Mouse (Mus musculus) ES-Bruce4 (cell line): Measurements from ENCODE around the gene Ccdc170. TPM values are rescaled to one million over a fixed set of nuclear protein-coding genes. Genes with fewer than 3 reads are reported as not detected.

Experiments used
- H3K27ac ChIP-seq: 2 replicates; pipeline ENCODE4 v1.5.1; 2012; ENCODE audit warnings: low read length, inconsistent platforms; ENCODE audit not compliant: insufficient read depth
- H3K27me3 ChIP-seq: 2 replicates; pipeline ENCODE4 v1.6.1; 2012; ENCODE audit warnings: mild to moderate bottlenecking, low read length, inconsistent platforms; ENCODE audit not compliant: control insufficient read depth, poor library complexity, insufficient read depth, severe bottlenecking
- H3K36me3 ChIP-seq: 2 replicates; pipeline ENCODE4 v1.6.1; 2012; ENCODE audit warnings: inconsistent platforms, mild to moderate bottlenecking, low read length, moderate library complexity; ENCODE audit not compliant: control insufficient read depth, poor library complexity, insufficient read depth, severe bottlenecking
- H3K4me1 ChIP-seq: one replicate; pipeline ENCODE4 v1.8.1; 2011; ENCODE audit warnings: low read length; ENCODE audit not compliant: control insufficient read depth, insufficient read depth
- H3K4me3 ChIP-seq: 2 replicates; pipeline ENCODE4 v1.5.1; 2011; ENCODE audit warnings: low read depth, mild to moderate bottlenecking, low read length
- H3K9ac ChIP-seq: 2 replicates; pipeline ENCODE4 v1.6.1; 2012; ENCODE audit warnings: low read depth, mild to moderate bottlenecking, inconsistent platforms; ENCODE audit not compliant: poor library complexity, severe bottlenecking
- H3K9me3 ChIP-seq: replicated peaks from 2 replicates; pipeline ENCODE4 v1.6.1; 2012; ENCODE audit warnings: mild to moderate bottlenecking, low read length, inconsistent platforms; ENCODE audit not compliant: control insufficient read depth, poor library complexity, insufficient read depth, severe bottlenecking
- CTCF ChIP-seq: IDR thresholded peaks from one replicate; pipeline ENCODE4 v1.8.1; 2011; ENCODE audit warnings: low read depth, low read length
- EP300 ChIP-seq: IDR thresholded peaks from 2 replicates; pipeline ENCODE4 v1.6.1; 2011; ENCODE audit warnings: low read depth, low read length; ENCODE audit not compliant: insufficient read depth
- POLR2A ChIP-seq: IDR thresholded peaks from one replicate; pipeline ENCODE4 v1.8.1; 2011; ENCODE audit warnings: low read length; ENCODE audit not compliant: insufficient read depth
- polyA plus RNA-seq: library from polyadenylated mRNA; stranded (reverse); fragments of >200 nt; gene quantifications from 2 replicates; pipeline ENCODE4 v1.2.4, GENCODE M21; 2011; ENCODE audit warnings: low read depth; ENCODE audit not compliant: missing spikeins, insufficient read depth, insufficient read length

The Ccdc170 gene
- polyA plus RNA-seq, 1 experiment: 6.8 TPM

DNA sequence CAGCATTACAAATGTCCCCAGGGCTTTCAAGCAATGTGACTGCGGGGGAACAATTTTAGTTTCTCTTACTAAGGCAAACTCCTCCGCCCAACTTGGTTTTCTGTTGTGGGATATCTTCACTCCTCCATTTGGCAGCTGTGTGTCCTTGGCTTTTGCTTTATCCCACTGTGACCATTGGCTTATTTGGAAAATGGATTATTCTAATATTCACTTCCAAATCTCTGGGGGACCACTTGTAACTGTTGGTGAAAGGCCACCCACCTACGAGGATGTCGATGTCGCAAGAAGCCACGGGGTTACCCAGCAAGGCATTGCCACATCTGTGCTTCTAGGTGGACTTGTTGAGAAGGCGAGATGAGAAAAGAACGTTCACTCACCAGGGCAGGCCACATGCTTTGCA lies 607 bp upstream of the Ccdc170 start:
- 0 out of 2 replicates have a peak overlapping the region, but pooled peaks have one; percentile 0 for H3K9ac ChIP-seq
- peak overlapping the region; percentile 89 for H3K27ac ChIP-seq
- H3K36me3 ChIP-seq: no peaks in the 10 kb centered on the region

DNA sequence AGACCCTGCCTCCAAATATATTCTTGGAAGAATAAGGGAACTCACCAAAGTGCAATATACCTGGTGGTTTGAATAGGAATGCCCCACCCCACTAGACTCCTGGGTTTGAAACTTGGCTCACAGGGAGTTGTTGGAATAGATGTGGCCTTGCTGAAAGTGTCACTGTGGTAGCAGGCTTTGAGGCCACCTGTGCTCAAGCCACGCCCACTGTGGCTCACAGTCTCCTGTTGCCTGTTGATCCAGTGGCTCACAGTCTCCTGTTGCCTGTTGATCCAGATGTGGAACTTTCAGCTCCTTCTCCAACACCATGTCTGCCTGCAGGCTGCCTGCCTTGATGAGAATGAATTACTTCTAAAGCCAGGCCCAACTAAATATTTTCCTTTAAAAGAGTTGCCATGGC lies 1.5 kb downstream of the Ccdc170 start:
- Histone ChIP-seq H3K27ac (peak overlapping the region; percentile 10), H3K9me3 (no peaks in the 10 kb centered on the region), H3K36me3 (no peaks in the 10 kb centered on the region), H3K4me1 (peaks cover 3% of the 10 kb centered on the region), H3K9ac (no peak overlapping the region), H3K4me3 (no peak overlapping the region), H3K27me3 (no peaks in the 10 kb centered on the region)
- TF ChIP-seq EP300 (peak; percentile 69; the same call in 1 of the 2 replicates), POLR2A (no peak)

More for the DNA sequence above, 607 bp upstream of the Ccdc170 start:
- Histone ChIP-seq H3K4me3 (peak overlapping the region; percentile 52), H3K4me1 (peaks cover 3% of the 10 kb centered on the region), H3K27me3 (no peaks in the 10 kb centered on the region), H3K9me3 (no peaks in the 10 kb centered on the region)
- TF ChIP-seq EP300: no peak
- no peak for TF ChIP-seq POLR2A
- TF ChIP-seq CTCF: no peak

GRCm38 (mm10) chr10:4484986-4485385 lies 2.7 kb downstream of the Ccdc170 start:
- TF ChIP-seq POLR2A: no peak
- no peak for TF ChIP-seq EP300
- TF ChIP-seq CTCF: no peak
- Histone ChIP-seq H3K9me3 (no peaks in the 10 kb centered on the region), H3K27ac (peak overlapping the region; percentile 79), H3K36me3 (no peaks in the 10 kb centered on the region), H3K4me3 (no peak overlapping the region), H3K4me1 (peaks cover 3% of the 10 kb centered on the region), H3K9ac (peak overlapping the region; percentile 42; the same call in 1 of the 2 replicates), H3K27me3 (no peaks in the 10 kb centered on the region)

- 0 out of 2 replicates have a peak overlapping the region, but pooled peaks have one; percentile 19 for H3K9ac ChIP-seq
- no peak overlapping the region for H3K4me3 ChIP-seq
- H3K9me3 ChIP-seq: no peaks in the 10 kb centered on the region
- no peaks in the 10 kb centered on the region for H3K27me3 ChIP-seq
- no peaks in the 10 kb centered on the region for H3K36me3 ChIP-seq
- peaks cover 12% of the 10 kb centered on the region for H3K4me1 ChIP-seq
- H3K27ac ChIP-seq: peak overlapping the region; percentile 87
- no peak for TF ChIP-seq CTCF
- no peak for TF ChIP-seq EP300
- no peak for TF ChIP-seq POLR2A
Observed at GRCm38 (mm10) chr10:4489865-4490264, 7.6 kb downstream of the Ccdc170 start.

DNA sequence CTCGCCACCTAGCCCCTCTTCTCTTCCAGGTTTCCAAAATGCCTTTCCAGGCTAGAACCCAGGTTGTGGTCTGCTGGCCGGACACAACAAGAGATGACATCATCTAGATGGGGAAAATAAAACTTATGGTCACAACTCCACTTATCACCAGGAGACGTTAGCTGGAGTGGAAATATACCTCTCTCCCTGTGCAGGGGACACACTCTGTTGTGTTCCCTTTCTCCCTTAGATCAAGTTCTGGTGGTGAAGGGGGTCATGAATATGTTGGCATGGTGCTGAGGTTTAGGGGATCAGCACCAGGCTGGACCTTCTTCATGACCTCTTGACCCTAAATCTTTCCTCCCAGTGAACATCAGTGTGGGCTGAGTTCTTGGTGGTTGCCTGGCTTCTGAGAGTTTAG lies 9.0 kb downstream of the Ccdc170 start:
- Histone ChIP-seq H3K9me3 (no peaks in the 10 kb centered on the region), H3K27me3 (no peaks in the 10 kb centered on the region), H3K4me1 (peaks cover 9% of the 10 kb centered on the region), H3K27ac (peak overlapping the region; percentile 97), H3K9ac (peak overlapping the region; percentile 15; the same call in 1 of the 2 replicates), H3K36me3 (no peaks in the 10 kb centered on the region), H3K4me3 (no peak overlapping the region)
- no peak for TF ChIP-seq CTCF

GRCm38 (mm10) chr10:4492045-4492444 lies 9.7 kb downstream of the Ccdc170 start:
- TF ChIP-seq POLR2A (no peak), CTCF (no peak), EP300 (no peak)
- Histone ChIP-seq H3K9me3 (no peaks in the 10 kb centered on the region), H3K4me1 (peaks cover 9% of the 10 kb centered on the region), H3K4me3 (no peak overlapping the region), H3K27me3 (no peaks in the 10 kb centered on the region), H3K27ac (no peak overlapping the region), H3K9ac (no peak overlapping the region), H3K36me3 (no peaks in the 10 kb centered on the region)
